Mouse (Mus musculus): ENCODE data around the gene Lrpprc. TPM values are rescaled to one million over a fixed set of nuclear protein-coding genes. Genes with fewer than 3 reads are reported as not detected.

Lrpprc gene
- polyA plus RNA-seq, 1 experiment from 2014 or later: 15.3 TPM

GRCm38 (mm10) chr17:84748152-84748682 is 42.4 kb downstream of the Lrpprc start:
- H3K4me3 ChIP-seq (ENCODE audit: low read depth, low read length): no peak overlapping the region
- peaks cover 7% of the 10 kb centered on the region; the same call in 1 of the 2 replicates for H3K4me1 ChIP-seq (replicated peaks; ENCODE audit: control insufficient read depth, insufficient read depth, low read length)
- H3K27ac ChIP-seq (ENCODE audit: low read depth, low read length): 0 out of 2 replicates have a peak overlapping the region, but pooled peaks have one; percentile 5
- H3K27me3 ChIP-seq (replicated peaks; ENCODE audit: control insufficient read depth, insufficient read depth, low read length): no peaks in the 10 kb centered on the region
- no peak overlapping the region for H3K4me2 ChIP-seq (replicated peaks; ENCODE audit: low read depth)
- TF ChIP-seq CTCF (IDR thresholded peaks at IDR 0.05; ENCODE audit: low read depth): no peak
- no peak overlapping the region for H3K9ac ChIP-seq (ENCODE audit: low read depth, low read length)
- peak; percentile 58 for ATAC-seq
- WGBS: 58% methylated on average over 9 of the region's 9 CpGs
- no peaks in the 10 kb centered on the region for H3K9me3 ChIP-seq (ENCODE audit: control insufficient read depth)
- H3K36me3 ChIP-seq (ENCODE audit: control insufficient read depth, insufficient read depth): peaks cover 29% of the 10 kb centered on the region

- peaks cover 24% of the 10 kb centered on the region for H3K36me3 ChIP-seq (ENCODE audit: control insufficient read depth, insufficient read depth)
- no peak for TF ChIP-seq CTCF (IDR thresholded peaks at IDR 0.05; ENCODE audit: low read depth)
- H3K4me2 ChIP-seq (replicated peaks; ENCODE audit: low read depth): no peak overlapping the region
- ATAC-seq: no peak
- H3K9ac ChIP-seq (ENCODE audit: low read depth, low read length): no peak overlapping the region
- H3K4me3 ChIP-seq (ENCODE audit: low read depth, low read length): no peak overlapping the region
- no peaks in the 10 kb centered on the region for H3K9me3 ChIP-seq (ENCODE audit: control insufficient read depth)
- H3K27ac ChIP-seq (ENCODE audit: low read depth, low read length): peak overlapping the region; percentile 28; the same call in 1 of the 2 replicates
- H3K27me3 ChIP-seq (replicated peaks; ENCODE audit: control insufficient read depth, insufficient read depth, low read length): no peaks in the 10 kb centered on the region
- peaks cover 7% of the 10 kb centered on the region; the same call in 1 of the 2 replicates for H3K4me1 ChIP-seq (replicated peaks; ENCODE audit: control insufficient read depth, insufficient read depth, low read length)
- 66% methylated on average over 6 of the region's 6 CpGs for WGBS
Observed at GRCm38 (mm10) chr17:84747212-84747611, 43.4 kb downstream of the Lrpprc start.

GRCm38 (mm10) chr17:84745001-84745400 is 45.6 kb downstream of the Lrpprc start:
- 86% methylated on average over 9 of the region's 9 CpGs for WGBS
- no peak for TF ChIP-seq CTCF (IDR thresholded peaks at IDR 0.05; ENCODE audit: low read depth)
- H3K9me3 ChIP-seq (ENCODE audit: control insufficient read depth): no peaks in the 10 kb centered on the region
- peaks cover 5% of the 10 kb centered on the region; the same call in 1 of the 2 replicates for H3K4me1 ChIP-seq (replicated peaks; ENCODE audit: control insufficient read depth, insufficient read depth, low read length)
- peaks cover 11% of the 10 kb centered on the region for H3K36me3 ChIP-seq (ENCODE audit: control insufficient read depth, insufficient read depth)
- no peak for ATAC-seq
- no peaks in the 10 kb centered on the region for H3K27me3 ChIP-seq (replicated peaks; ENCODE audit: control insufficient read depth, insufficient read depth, low read length)
- no peak overlapping the region for H3K27ac ChIP-seq (ENCODE audit: low read depth, low read length)
- no peak overlapping the region for H3K4me2 ChIP-seq (replicated peaks; ENCODE audit: low read depth)
- no peak overlapping the region for H3K9ac ChIP-seq (ENCODE audit: low read depth, low read length)
- no peak overlapping the region for H3K4me3 ChIP-seq (ENCODE audit: low read depth, low read length)

GRCm38 (mm10) chr17:84744256-84744655 is 46.3 kb downstream of the Lrpprc start:
- Histone ChIP-seq H3K36me3 (ENCODE audit: control insufficient read depth, insufficient read depth) (peaks cover 12% of the 10 kb centered on the region), H3K27ac (ENCODE audit: low read depth, low read length) (no peak overlapping the region), H3K9ac (ENCODE audit: low read depth, low read length) (no peak overlapping the region), H3K27me3 (replicated peaks; ENCODE audit: control insufficient read depth, insufficient read depth, low read length) (no peaks in the 10 kb centered on the region), H3K4me3 (ENCODE audit: low read depth, low read length) (no peak overlapping the region), H3K4me2 (replicated peaks; ENCODE audit: low read depth) (no peak overlapping the region), H3K4me1 (replicated peaks; ENCODE audit: control insufficient read depth, insufficient read depth, low read length) (peaks cover 5% of the 10 kb centered on the region; the same call in 1 of the 2 replicates), H3K9me3 (ENCODE audit: control insufficient read depth) (no peaks in the 10 kb centered on the region)
- 85% methylated on average over 4 of the region's 4 CpGs for WGBS
- no peak for ATAC-seq
- no peak for TF ChIP-seq CTCF (IDR thresholded peaks at IDR 0.05; ENCODE audit: low read depth)

GRCm38 (mm10) chr17:84738073-84738797 is 52.4 kb downstream of the Lrpprc start:
- no peak for TF ChIP-seq CTCF (IDR thresholded peaks at IDR 0.05; ENCODE audit: low read depth)
- 82% methylated on average over 9 of the region's 9 CpGs for WGBS
- no peaks in the 10 kb centered on the region for H3K27me3 ChIP-seq (replicated peaks; ENCODE audit: control insufficient read depth, insufficient read depth, low read length)
- H3K9ac ChIP-seq (ENCODE audit: low read depth, low read length): no peak overlapping the region
- no peak overlapping the region for H3K4me3 ChIP-seq (ENCODE audit: low read depth, low read length)
- ATAC-seq: 0 out of 2 replicates have a peak, but pooled peaks have one; percentile 19
- H3K4me2 ChIP-seq (replicated peaks; ENCODE audit: low read depth): no peak overlapping the region
- H3K36me3 ChIP-seq (ENCODE audit: control insufficient read depth, insufficient read depth): peaks cover 13% of the 10 kb centered on the region; the same call in 1 of the 2 replicates
- H3K9me3 ChIP-seq (ENCODE audit: control insufficient read depth): no peaks in the 10 kb centered on the region
- H3K27ac ChIP-seq (ENCODE audit: low read depth, low read length): no peak overlapping the region
- no peaks in the 10 kb centered on the region for H3K4me1 ChIP-seq (replicated peaks; ENCODE audit: control insufficient read depth, insufficient read depth, low read length)

GRCm38 (mm10) chr17:84736719-84737118 is 53.9 kb downstream of the Lrpprc start:
- no peak overlapping the region for H3K27ac ChIP-seq (ENCODE audit: low read depth, low read length)
- H3K27me3 ChIP-seq (replicated peaks; ENCODE audit: control insufficient read depth, insufficient read depth, low read length): no peaks in the 10 kb centered on the region
- H3K9ac ChIP-seq (ENCODE audit: low read depth, low read length): no peak overlapping the region
- WGBS: 77% methylated on average over 9 of the region's 9 CpGs
- no peak for TF ChIP-seq CTCF (IDR thresholded peaks at IDR 0.05; ENCODE audit: low read depth)
- H3K9me3 ChIP-seq (ENCODE audit: control insufficient read depth): no peaks in the 10 kb centered on the region
- H3K4me1 ChIP-seq (replicated peaks; ENCODE audit: control insufficient read depth, insufficient read depth, low read length): no peaks in the 10 kb centered on the region
- H3K36me3 ChIP-seq (ENCODE audit: control insufficient read depth, insufficient read depth): peaks cover 18% of the 10 kb centered on the region
- H3K4me3 ChIP-seq (ENCODE audit: low read depth, low read length): no peak overlapping the region
- no peak for ATAC-seq
- H3K4me2 ChIP-seq (replicated peaks; ENCODE audit: low read depth): no peak overlapping the region

All from intestine, postnatal 0 days (tissue).